Comparison of ENCODE assay signal across 10 mouse cellular contexts in genomic region chr6:72676376-72676775, GRCm38 (mm10). TPM values are rescaled to one million over a fixed set of nuclear protein-coding genes. Genes with fewer than 3 reads are reported as not detected.
DNase-seq lines count a peak whose midpoint lies in the region; ATAC-seq lines count a peak whose summit lies in the region.
"Had no signal": no experiment of that assay in that cellular context is flagged by ENCODE, and none has a peak within 500 bp of the region (broad histone marks: within the 10 kb centered on the region; RNA-seq: fewer than 3 reads in every experiment).

No protein-coding gene starts in this region.

- peaks cover 76% of the 10 kb centered on the region for H3K4me1 ChIP-seq in hindbrain, embryonic 10.5 days (replicated peaks)
- peaks cover 21% of the 10 kb centered on the region; the same call in 1 of the 2 replicates for H3K4me1 ChIP-seq in hindbrain, embryonic 14.5 days (replicated peaks; ENCODE audit: control insufficient read depth, insufficient read depth, low read length)
- H3K4me1 ChIP-seq in midbrain, embryonic 10.5 days, result peaks cover 79% of the 10 kb centered on the region
- H3K4me1 ChIP-seq in midbrain, embryonic 13.5 days (replicated peaks), result peaks cover 39% of the 10 kb centered on the region
- peaks cover 84% of the 10 kb centered on the region for H3K4me1 ChIP-seq in embryonic facial prominence, embryonic 10.5 days

- ATAC-seq in hindbrain, embryonic 14.5 days (ENCODE audit: low FRiP score), result no peak
- no peak for ATAC-seq in midbrain, embryonic 13.5 days
- ATAC-seq in inflammation-experienced regulatory T-cells, adult 6 months, result no peak

- H3K4me2 ChIP-seq in hindbrain, embryonic 14.5 days (replicated peaks), result no peak overlapping the region
- no peak overlapping the region for H3K4me2 ChIP-seq in midbrain, embryonic 13.5 days (replicated peaks)

- H3K4me3 ChIP-seq in hindbrain, embryonic 10.5 days, result 0 out of 2 replicates have a peak overlapping the region, but pooled peaks have one; percentile 16
- H3K4me3 ChIP-seq in hindbrain, embryonic 14.5 days (replicated peaks; ENCODE audit: low read length), result no peak overlapping the region
- peak overlapping the region; percentile 48; the same call in 1 of the 2 replicates for H3K4me3 ChIP-seq in midbrain, embryonic 10.5 days
- no peak overlapping the region for H3K4me3 ChIP-seq in midbrain, embryonic 13.5 days (replicated peaks)
- peak overlapping the region; percentile 49 for H3K4me3 ChIP-seq in embryonic facial prominence, embryonic 10.5 days

- H3K27me3 ChIP-seq in hindbrain, embryonic 10.5 days (ENCODE audit: insufficient read depth, poor library complexity, severe bottlenecking), result peaks cover 30% of the 10 kb centered on the region
- H3K27me3 ChIP-seq in hindbrain, embryonic 14.5 days (ENCODE audit: control insufficient read depth, insufficient read depth, low read length), result no peaks in the 10 kb centered on the region
- peaks cover 46% of the 10 kb centered on the region for H3K27me3 ChIP-seq in midbrain, embryonic 10.5 days (ENCODE audit: low read depth, poor library complexity, severe bottlenecking)
- H3K27me3 ChIP-seq in midbrain, embryonic 13.5 days, result peaks cover 19% of the 10 kb centered on the region; the same call in 1 of the 2 replicates
- H3K27me3 ChIP-seq in embryonic facial prominence, embryonic 10.5 days (replicated peaks; ENCODE audit: low read depth, poor library complexity, severe bottlenecking), result no peaks in the 10 kb centered on the region

- DNase-seq in hindbrain, embryonic 10.5 days (ENCODE audit: low spot score), result no peak
- no peak for DNase-seq in hindbrain, embryonic 14.5 days (ENCODE audit: low spot score)
- no peak for DNase-seq in midbrain, embryonic 10.5 days (ENCODE audit: low spot score)
- DNase-seq in embryonic facial prominence, embryonic 10.5 days (ENCODE audit: low spot score), result peak; percentile 37
- DNase-seq in mesoderm, embryonic 11.5 days (ENCODE audit: low read depth, low spot score), result peak; percentile 34
- DNase-seq in right cerebral cortex, postnatal 4 days, result no peak
- DNase-seq: cerebellum, adult 11 months; thymus, adult 2 months had no signal

- no peak overlapping the region for H3K9ac ChIP-seq in hindbrain, embryonic 14.5 days
- no peak overlapping the region for H3K9ac ChIP-seq in midbrain, embryonic 13.5 days (replicated peaks)

- 44% methylated on average over 2 of the region's 2 CpGs for WGBS in hindbrain, embryonic 10.5 days
- WGBS in hindbrain, embryonic 14.5 days, result 50% methylated on average over 2 of the region's 2 CpGs
- 42% methylated on average over 2 of the region's 2 CpGs for WGBS in midbrain, embryonic 10.5 days
- WGBS in midbrain, embryonic 13.5 days, result 45% methylated on average over 2 of the region's 2 CpGs
- WGBS in embryonic facial prominence, embryonic 10.5 days, result 37% methylated on average over 2 of the region's 2 CpGs

- H3K27ac ChIP-seq in hindbrain, embryonic 10.5 days, result peak overlapping the region; percentile 84
- no peak overlapping the region for H3K27ac ChIP-seq in hindbrain, embryonic 14.5 days
- peak overlapping the region; percentile 90 for H3K27ac ChIP-seq in midbrain, embryonic 10.5 days (replicated peaks)
- no peak overlapping the region for H3K27ac ChIP-seq in midbrain, embryonic 13.5 days
- H3K27ac ChIP-seq in embryonic facial prominence, embryonic 10.5 days (replicated peaks), result peak overlapping the region; percentile 89

- 0 out of 2 replicates have a peak, but pooled peaks cover 2% of the 10 kb centered on the region for H3K36me3 ChIP-seq in hindbrain, embryonic 10.5 days
- H3K36me3 ChIP-seq in hindbrain, embryonic 14.5 days (replicated peaks; ENCODE audit: control insufficient read depth, insufficient read depth), result no peaks in the 10 kb centered on the region
- H3K36me3 ChIP-seq in midbrain, embryonic 10.5 days, result no peaks in the 10 kb centered on the region
- H3K36me3 ChIP-seq in midbrain, embryonic 13.5 days, result no peaks in the 10 kb centered on the region
- H3K36me3 ChIP-seq in embryonic facial prominence, embryonic 10.5 days (replicated peaks), result no peaks in the 10 kb centered on the region

- H3K9me3 ChIP-seq in hindbrain, embryonic 10.5 days, result no peaks in the 10 kb centered on the region
- no peaks in the 10 kb centered on the region for H3K9me3 ChIP-seq in hindbrain, embryonic 14.5 days (ENCODE audit: control insufficient read depth, low read length)
- H3K9me3 ChIP-seq in midbrain, embryonic 10.5 days (replicated peaks), result no peaks in the 10 kb centered on the region
- H3K9me3 ChIP-seq in midbrain, embryonic 13.5 days, result no peaks in the 10 kb centered on the region
- no peaks in the 10 kb centered on the region for H3K9me3 ChIP-seq in embryonic facial prominence, embryonic 10.5 days

RNA-seq across cellular contexts. Expression of gene Tgoln1, which starts 59.6 kb away (rescaled TPM):
- 32.7 and 34.7 TPM in 2 replicates for polyA plus RNA-seq in hindbrain, embryonic 10.5 days (2016; fragmentation: Nextera tagmentation; extraction: Ambion mirVana)
- 43.0 and 49.2 TPM in 2 replicates for polyA plus RNA-seq in hindbrain, embryonic 14.5 days (2014; fragmentation: Nextera tagmentation; extraction: Ambion mirVana)
- polyA plus RNA-seq in midbrain, embryonic 10.5 days (2016; fragmentation: Nextera tagmentation; extraction: Ambion mirVana), result 33.3 and 35.4 TPM in 2 replicates
- polyA plus RNA-seq in midbrain, embryonic 13.5 days (2015; fragmentation: Nextera tagmentation; extraction: Ambion mirVana), result 39.6 and 41.2 TPM in 2 replicates
- polyA plus RNA-seq in embryonic facial prominence, embryonic 10.5 days (2016; fragmentation: Nextera tagmentation; extraction: Ambion mirVana), result 26.2 and 27.9 TPM in 2 replicates
- 100 to 1,000 TPM; 103 to 111 (median 108) TPM for polyA plus RNA-seq in inflammation-experienced regulatory T-cells, adult 6 months (2017; shearing (Covaris generic))

Comparison
In these comparisons a context has a peak if more than half of its experiments do, and no peak if none do; other contexts are left out.
1. H3K27ac ChIP-seq: peak in hindbrain, embryonic 10.5 days (single experiment), midbrain, embryonic 10.5 days (single experiment) and embryonic facial prominence, embryonic 10.5 days (single experiment); none in hindbrain, embryonic 14.5 days (single experiment) and midbrain, embryonic 13.5 days (single experiment).
2. H3K4me3 ChIP-seq: peak in hindbrain, embryonic 10.5 days (single experiment), midbrain, embryonic 10.5 days (single experiment) and embryonic facial prominence, embryonic 10.5 days (single experiment); none in hindbrain, embryonic 14.5 days (single experiment) and midbrain, embryonic 13.5 days (single experiment).
3. DNase-seq: peak in embryonic facial prominence, embryonic 10.5 days (single experiment) and mesoderm, embryonic 11.5 days (single experiment); none in hindbrain, embryonic 10.5 days (single experiment), hindbrain, embryonic 14.5 days (single experiment), midbrain, embryonic 10.5 days (single experiment) and right cerebral cortex, postnatal 4 days (single experiment).